Mouse (Mus musculus) large intestine, adult 2 months (tissue): Measurements from ENCODE around the gene Aldh16a1. TPM values are rescaled to one million over a fixed set of nuclear protein-coding genes. Genes with fewer than 3 reads are reported as not detected.

Experiments used
- DNase-seq: peaks from one replicate; pipeline ENCODE4 v3.0.0-alpha.2; 2012; ENCODE audit warnings: low read depth, low spot score
- WGBS: fragments of 180-500 bp; shearing (Covaris S2); methylation state at CpG from one replicate; pipeline ENCODE4 v1.1.7; 2018; 5-methylcytosine and 5-hydroxymethylcytosine counted together
- polyA plus RNA-seq: library from polyadenylated mRNA; depleted of rRNA; stranded (reverse); fragments of >200 nt; gene quantifications from 2 replicates; pipeline ENCODE4 v1.2.3, GENCODE M21; 2012; rRNA removed

Gene Aldh16a1
- polyA plus RNA-seq: 152 and 159 TPM in 2 replicates

GRCm38 (mm10) chr7:45154096-45154992 lies at the start of gene Aldh16a1, which contains the start of gene Pih1d1:
Gene Aldh16a1, minus strand, starts transcription at chr7:45154584.
Gene Pih1d1, plus strand, starts transcription at chr7:45154303.
- peak; percentile 83 for DNase-seq
- WGBS: under 1% methylated on average over 69 of the region's 69 CpGs

GRCm38 (mm10) chr7:45202654-45203053 lies 48.3 kb upstream of the Aldh16a1 start:
- WGBS: 51% methylated on average over 10 of the region's 10 CpGs
- DNase-seq: no peak

GRCm38 (mm10) chr7:45198961-45199360 lies 44.6 kb upstream of the Aldh16a1 start:
- 64% methylated on average over 11 of the region's 11 CpGs for WGBS
- DNase-seq: no peak

- DNase-seq: no peak
- WGBS: 18% methylated on average over 5 of the region's 5 CpGs
These were observed 44.1 kb upstream of the Aldh16a1 start for GRCm38 (mm10) chr7:45198435-45198834.

- 72% methylated on average over 5 of the region's 5 CpGs for WGBS
- DNase-seq: no peak
These were observed 42.6 kb upstream of the Aldh16a1 start for GRCm38 (mm10) chr7:45196994-45197393.

DNA sequence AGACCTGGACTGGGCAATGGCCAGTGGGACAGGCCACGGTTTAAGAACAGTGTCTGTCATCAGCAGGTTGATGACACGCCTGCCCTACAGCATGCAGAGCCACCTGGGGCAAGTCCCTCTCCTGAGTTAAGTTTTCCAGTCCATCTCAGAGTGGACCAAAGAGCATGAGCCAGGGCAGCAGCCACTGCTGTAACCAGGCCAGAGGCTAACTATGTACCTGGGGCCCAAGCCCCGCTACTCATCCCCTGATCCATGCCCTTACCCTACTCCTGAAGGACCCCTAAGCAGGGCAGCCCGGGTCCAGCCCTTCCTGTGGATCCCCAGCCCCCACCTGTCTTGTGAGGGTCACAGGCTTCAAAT lies 41.8 kb upstream of the Aldh16a1 start:
- whole genome bisulfite sequencing: 76% methylated on average over 4 of the region's 4 CpGs
- no peak for DNase-seq

- DNase-seq: no peak
- 73% methylated on average over 13 of the region's 13 CpGs for WGBS
These were observed 41.2 kb upstream of the Aldh16a1 start for GRCm38 (mm10) chr7:45195341-45196175.

GRCm38 (mm10) chr7:45193871-45194785 lies 39.7 kb upstream of the Aldh16a1 start:
- WGBS: 69% methylated on average over 17 of the region's 17 CpGs
- DNase-seq: no peak

GRCm38 (mm10) chr7:45193406-45193805 lies 39.0 kb upstream of the Aldh16a1 start:
- DNase-seq: no peak
- WGBS: 67% methylated on average over 5 of the region's 5 CpGs

GRCm38 (mm10) chr7:45192585-45193310 lies 38.4 kb upstream of the Aldh16a1 start:
- 91% methylated on average over 7 of the region's 7 CpGs for WGBS
- DNase-seq: no peak

DNA sequence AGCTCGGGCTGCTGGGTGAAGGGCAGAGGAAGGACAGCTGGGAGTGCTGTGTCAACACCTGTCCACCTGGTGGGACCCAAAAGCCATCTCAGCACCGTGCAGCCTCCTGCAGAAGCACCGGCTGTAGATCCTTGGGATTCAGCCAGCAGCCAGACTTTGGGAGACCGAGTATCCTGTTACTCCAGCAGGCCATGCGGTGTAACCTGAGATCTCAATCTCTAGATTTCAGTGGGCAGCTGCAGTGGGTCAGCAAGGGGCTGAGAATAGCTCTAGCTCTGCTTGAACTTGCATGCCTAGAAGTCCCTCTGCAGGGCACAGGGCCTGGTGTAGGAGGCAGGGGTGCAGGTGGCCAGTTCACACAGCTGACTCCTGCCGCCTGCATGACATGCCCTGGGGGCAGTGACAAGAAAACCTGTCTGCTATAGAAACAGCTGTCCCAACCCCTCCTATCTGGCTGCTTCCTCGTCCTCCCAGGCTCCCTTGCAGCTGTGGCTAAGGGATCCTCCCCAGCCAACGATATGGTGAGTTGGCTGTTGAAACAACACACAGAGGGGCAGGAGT lies 37.5 kb upstream of the Aldh16a1 start:
- DNase-seq: no peak
- 14% methylated on average over 8 of the region's 8 CpGs for WGBS

DNA sequence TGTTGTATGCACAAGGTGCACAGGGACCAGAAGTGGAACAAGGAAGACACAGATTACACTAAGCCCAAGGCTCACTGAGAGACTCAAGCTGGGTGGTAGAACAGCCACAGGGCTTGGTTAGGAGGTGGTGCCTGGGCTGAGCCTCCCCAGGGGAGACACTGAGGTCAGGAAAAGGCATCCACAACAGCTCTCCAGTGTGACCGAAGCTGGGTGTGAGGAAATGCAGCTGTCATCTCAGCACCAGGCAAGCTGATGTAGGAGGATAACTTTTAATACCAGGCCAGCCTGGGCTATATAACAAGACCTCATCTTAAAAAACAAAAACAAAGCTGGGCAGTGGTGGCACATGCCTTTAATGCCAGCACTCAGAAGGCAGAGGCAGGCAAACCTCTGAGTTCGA lies 36.8 kb upstream of the Aldh16a1 start:
- DNase-seq: no peak
- WGBS: 64% methylated on average over 2 of the region's 2 CpGs

DNA sequence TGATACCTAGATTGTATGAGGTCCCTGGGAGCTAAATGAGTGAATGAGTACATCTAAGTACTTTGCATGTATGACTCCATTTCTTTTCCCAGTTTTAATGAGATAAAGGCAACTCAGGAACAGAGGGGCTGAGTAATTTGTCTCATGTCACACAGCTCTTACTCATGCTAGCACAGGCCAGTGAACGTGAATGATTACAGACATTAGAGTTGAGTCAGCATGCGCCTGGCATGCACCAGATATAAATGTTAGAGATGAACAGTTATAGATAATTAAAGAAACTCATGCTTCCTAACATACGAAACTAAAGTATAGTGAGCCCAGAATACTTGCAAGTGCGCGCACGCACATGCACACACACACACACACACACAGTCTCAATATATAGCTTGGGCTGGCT lies 35.8 kb upstream of the Aldh16a1 start:
- 86% methylated on average over 6 of the region's 6 CpGs for WGBS
- no peak for DNase-seq

DNA sequence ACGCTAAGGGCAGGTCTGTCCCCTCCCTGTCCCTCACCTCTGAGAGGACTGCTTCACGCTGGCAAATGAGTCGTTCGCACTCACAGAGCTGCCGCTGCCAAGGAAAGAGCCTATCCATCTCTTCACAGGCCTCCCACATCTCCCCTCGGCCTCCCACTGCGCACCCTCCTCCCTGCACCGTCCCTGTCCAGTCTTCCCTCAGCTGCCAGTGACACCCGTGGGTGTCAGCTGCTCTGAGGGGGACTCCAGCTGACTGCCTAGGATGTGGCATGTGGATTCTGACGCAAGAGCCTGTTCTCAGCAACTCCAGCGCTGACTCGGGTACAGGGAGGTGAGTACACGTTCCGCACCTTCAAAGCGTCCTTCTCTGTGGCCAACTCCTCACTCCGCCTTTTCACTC lies 35.2 kb upstream of the Aldh16a1 start:
- no peak for DNase-seq
- WGBS: 53% methylated on average over 16 of the region's 16 CpGs

- WGBS: 65% methylated on average over 7 of the region's 7 CpGs
- no peak for DNase-seq
These were observed 31.5 kb upstream of the Aldh16a1 start for GRCm38 (mm10) chr7:45185921-45186320.

- 68% methylated on average over 7 of the region's 7 CpGs for WGBS
These were observed 29.3 kb upstream of the Aldh16a1 start for GRCm38 (mm10) chr7:45183672-45184071.

GRCm38 (mm10) chr7:45182606-45183005 lies 28.2 kb upstream of the Aldh16a1 start:
- no peak for DNase-seq
- WGBS: 8% methylated on average over 11 of the region's 11 CpGs

More at GRCm38 (mm10) chr7:45183672-45184071, 29.3 kb upstream of the Aldh16a1 start:
- DNase-seq: no peak

GRCm38 (mm10) chr7:45182199-45182601 lies 27.8 kb upstream of the Aldh16a1 start:
- WGBS: under 1% methylated on average over 34 of the region's 34 CpGs
- peak; percentile 74 for DNase-seq
